Comparison of ENCODE assay signal across 17 mouse cellular contexts in the genomic region with DNA sequence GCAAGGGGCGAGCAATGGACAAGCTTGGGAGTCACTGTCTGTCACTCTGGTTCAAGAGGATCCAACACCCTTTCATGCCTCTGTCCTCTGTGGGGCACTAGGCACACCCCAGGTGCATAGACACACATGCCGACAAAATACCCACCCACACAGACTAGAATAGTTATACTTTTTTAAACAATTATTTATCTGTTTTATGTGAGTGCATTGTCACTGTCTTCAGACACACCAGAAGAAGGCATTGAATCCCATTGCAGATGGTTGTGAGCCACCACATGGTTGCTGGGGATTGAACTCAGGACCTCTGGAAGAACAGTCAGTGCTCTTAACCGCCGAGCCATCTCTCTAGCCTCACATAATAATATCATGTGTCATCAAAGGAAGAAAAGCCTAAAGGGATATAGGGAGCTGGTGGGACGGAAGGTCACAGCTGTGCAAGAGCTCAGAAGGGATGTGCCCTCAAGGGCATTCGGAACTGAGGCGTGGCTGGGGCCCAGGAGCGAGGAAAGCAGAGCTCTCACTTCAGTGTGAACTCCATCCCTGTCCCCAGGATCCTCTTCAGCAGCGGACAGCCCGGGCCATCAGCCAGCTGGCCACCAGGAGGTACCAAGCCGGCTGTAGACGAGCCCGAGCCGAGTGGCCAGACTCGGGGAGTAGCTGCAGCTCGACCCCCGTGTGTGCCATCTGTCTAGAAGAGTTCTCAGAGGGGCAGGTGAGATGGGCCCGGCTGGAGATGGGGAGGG. TPM values are rescaled to one million over a fixed set of nuclear protein-coding genes. Genes with fewer than 3 reads are reported as not detected.
DNase-seq lines count a peak whose midpoint lies in the region; ATAC-seq and TF ChIP-seq lines count a peak whose summit lies in the region.
"Had no signal": no experiment of that assay in that cellular context is flagged by ENCODE, and none has a peak within 500 bp of the region (broad histone marks: within the 10 kb centered on the region; RNA-seq: fewer than 3 reads in every experiment).

No protein-coding gene starts in this region.

- peak overlapping the region; percentile 19 for H3K27ac ChIP-seq in hindbrain, embryonic 10.5 days
- no peak overlapping the region for H3K27ac ChIP-seq in hindbrain, embryonic 16.5 days (ENCODE audit: low read depth, low read length)
- peak overlapping the region; percentile 92 for H3K27ac ChIP-seq in MEL (ENCODE audit: control insufficient read depth, low read depth, low read length)
- peak overlapping the region; percentile 99 for H3K27ac ChIP-seq in liver, embryonic 13.5 days
- H3K27ac ChIP-seq: kidney, embryonic 15.5 days; limb, embryonic 10.5 days; macrophage had no signal

- ATAC-seq in hindbrain, embryonic 16.5 days = no peak
- ATAC-seq in liver, embryonic 13.5 days (ENCODE audit: low read depth) = peak; percentile 24; the same call in 1 of the 2 replicates

- peaks cover 5% of the 10 kb centered on the region; the same call in 1 of the 2 replicates for H3K27me3 ChIP-seq in hindbrain, embryonic 10.5 days (ENCODE audit: insufficient read depth, poor library complexity, severe bottlenecking)
- H3K27me3 ChIP-seq in hindbrain, embryonic 16.5 days (replicated peaks; ENCODE audit: control insufficient read depth, insufficient read depth, low read length) = peaks cover 3% of the 10 kb centered on the region; the same call in 1 of the 2 replicates
- H3K27me3 ChIP-seq in MEL (ENCODE audit: control insufficient read depth in 1 of 2, insufficient read depth in 2 of 2, low read length in 2 of 2) = no peaks in the 10 kb centered on the region
- no peaks in the 10 kb centered on the region for H3K27me3 ChIP-seq in liver, embryonic 13.5 days
- H3K27me3 ChIP-seq: kidney, embryonic 15.5 days had no signal

- 0 out of 4 replicates have a peak, but pooled peaks of 1 of the 2 experiments have one; percentile 65 for TF ChIP-seq POLR2A in MEL (IDR thresholded peaks at IDR 0.05; ENCODE audit: control insufficient read depth in 1 of 2, insufficient read depth in 1 of 2, low read depth in 1 of 2, low read length in 2 of 2, poor library complexity in 1 of 2)

- no peak overlapping the region for H3K4me3 ChIP-seq in hindbrain, embryonic 10.5 days
- no peak overlapping the region for H3K4me3 ChIP-seq in hindbrain, embryonic 16.5 days (ENCODE audit: low read length)
- peak overlapping the region; percentile 30 to 45 for H3K4me3 ChIP-seq in MEL (ENCODE audit: control insufficient read depth in 1 of 2, insufficient read depth in 1 of 2, low read depth in 2 of 2, low read length in 2 of 2)
- H3K4me3 ChIP-seq in liver, embryonic 13.5 days (replicated peaks) = peak overlapping the region; percentile 53
- H3K4me3 ChIP-seq: kidney, embryonic 15.5 days; limb, embryonic 10.5 days had no signal

- H3K79me2 ChIP-seq in MEL (ENCODE audit: control insufficient read depth, insufficient read depth, low read length, poor library complexity) = peaks cover 47% of the 10 kb centered on the region

- TF ChIP-seq CTCF in MEL (IDR thresholded peaks at IDR 0.05 in 2 of 3, conservative IDR thresholded peaks at IDR 0.05 in 1 of 3; ENCODE audit: control insufficient read depth in 1 of 3, insufficient read depth in 1 of 3, low read depth in 2 of 3, low read length in 3 of 3, poor library complexity in 1 of 3, severe bottlenecking in 1 of 3) = no peak

- DNase-seq in cerebellum, postnatal 14 days = peak; percentile 53 to 64
- DNase-seq in cerebellum, postnatal 4 days (ENCODE audit: low spot score in 2 of 2) = no peak
- no peak for DNase-seq in hindbrain, embryonic 10.5 days (ENCODE audit: low spot score)
- peak; percentile 82 for DNase-seq in MEL (ENCODE audit: low read depth, low spot score)
- DNase-seq in liver, embryonic 13.5 days = no peak
- DNase-seq in left cerebral cortex, adult 11 months (ENCODE audit: low spot score) = no peak
- DNase-seq in left cerebral cortex, postnatal 25 days (ENCODE audit: low spot score in 2 of 2) = no peak
- DNase-seq: adrenal gland, adult 8-10 months; embryo, embryonic 11 days; gastrocnemius, postnatal 14 days; lung, adult 2 months; midbrain, embryonic 14.5 days; thymus, postnatal 36 days had no signal

- H3K9me3 ChIP-seq in hindbrain, embryonic 10.5 days = no peaks in the 10 kb centered on the region
- no peaks in the 10 kb centered on the region for H3K9me3 ChIP-seq in hindbrain, embryonic 16.5 days (ENCODE audit: control insufficient read depth, low read length)
- H3K9me3 ChIP-seq in MEL (replicated peaks; ENCODE audit: insufficient read depth, low read length) = no peaks in the 10 kb centered on the region
- H3K9me3 ChIP-seq in liver, embryonic 13.5 days (replicated peaks) = no peaks in the 10 kb centered on the region
- H3K9me3 ChIP-seq: kidney, embryonic 15.5 days; limb, embryonic 10.5 days had no signal

- TF ChIP-seq EP300 in MEL (IDR thresholded peaks at IDR 0.05; ENCODE audit: low read depth in 1 of 2, low read length in 2 of 2) = peak; percentile 2 to 19; a peak in 1 of 4 replicates

- H3K4me2 ChIP-seq in hindbrain, embryonic 16.5 days (ENCODE audit: low read length) = no peak overlapping the region
- peak overlapping the region; percentile 71 for H3K4me2 ChIP-seq in liver, embryonic 13.5 days
- H3K4me2 ChIP-seq: kidney, embryonic 15.5 days had no signal

- H3K4me1 ChIP-seq in hindbrain, embryonic 10.5 days (replicated peaks) = peaks cover 55% of the 10 kb centered on the region
- H3K4me1 ChIP-seq in hindbrain, embryonic 16.5 days (ENCODE audit: control insufficient read depth, insufficient read depth, low read depth, low read length) = peaks cover 4% of the 10 kb centered on the region; the same call in 1 of the 2 replicates
- peaks cover 39 to 78% of the 10 kb centered on the region in 2 experiments for H3K4me1 ChIP-seq in MEL (ENCODE audit: control insufficient read depth in 1 of 2, insufficient read depth in 2 of 2, low read length in 2 of 2)
- H3K4me1 ChIP-seq in liver, embryonic 13.5 days (replicated peaks) = peaks cover 100% of the 10 kb centered on the region

- intact Hi-C loops in left cerebral cortex, postnatal 25 days (cut with DNase I) = no loop called here

- no peak for TF ChIP-seq RAD21 in MEL (IDR thresholded peaks at IDR 0.05; ENCODE audit: low read depth, low read length)

- H3K9ac ChIP-seq in hindbrain, embryonic 16.5 days (ENCODE audit: low read depth, low read length) = no peak overlapping the region
- peak overlapping the region; percentile 70 for H3K9ac ChIP-seq in MEL (ENCODE audit: control insufficient read depth, low read depth, low read length, poor library complexity, severe bottlenecking)
- peak overlapping the region; percentile 74 for H3K9ac ChIP-seq in liver, embryonic 13.5 days
- H3K9ac ChIP-seq: kidney, embryonic 15.5 days had no signal

- 69% methylated on average over 18 of the region's 18 CpGs for WGBS in hindbrain, embryonic 10.5 days
- 68% methylated on average over 18 of the region's 18 CpGs for WGBS in hindbrain, embryonic 16.5 days
- WGBS in liver, embryonic 13.5 days (ENCODE audit: insufficient replicate concordance) = 47% methylated on average over 18 of the region's 18 CpGs

- H3K36me3 ChIP-seq in hindbrain, embryonic 10.5 days = no peaks in the 10 kb centered on the region
- no peaks in the 10 kb centered on the region for H3K36me3 ChIP-seq in hindbrain, embryonic 16.5 days (ENCODE audit: control insufficient read depth, insufficient read depth, low read length)
- H3K36me3 ChIP-seq in MEL (ENCODE audit: control insufficient read depth in 1 of 2, insufficient read depth in 2 of 2, low read length in 2 of 2) = peaks cover 0 to 57% of the 10 kb centered on the region in 2 experiments; a peak in 2 of 4 replicates
- peaks cover 27% of the 10 kb centered on the region for H3K36me3 ChIP-seq in liver, embryonic 13.5 days
- H3K36me3 ChIP-seq: kidney, embryonic 15.5 days; limb, embryonic 10.5 days had no signal

TF ChIP-seq in MEL, 35 proteins besides CTCF, POLR2A, EP300 and RAD21:
- TF ChIP-seq SIN3A (IDR thresholded peaks at IDR 0.05; ENCODE audit: low read length) (peak; percentile 11; the same call in 1 of the 2 replicates), MYC (IDR thresholded peaks at IDR 0.05; ENCODE audit: low read depth, low read length) (peak; percentile 67; the same call in 1 of the 2 replicates), TCF12 (IDR thresholded peaks at IDR 0.05; ENCODE audit: low read depth, low read length) (0 out of 2 replicates have a peak, but pooled peaks have one; percentile 34), UBTF (IDR thresholded peaks at IDR 0.05; ENCODE audit: borderline replicate concordance, insufficient read depth, low read depth, low read length) (0 out of 2 replicates have a peak, but pooled peaks have one; percentile 79), MXI1 (IDR thresholded peaks at IDR 0.05; ENCODE audit: low read depth, low read length) (0 out of 2 replicates have a peak, but pooled peaks have one; percentile 24), MAX (IDR thresholded peaks at IDR 0.05; ENCODE audit: low read length) (no peak; the same call in 1 of the 2 replicates)

RNA-seq across cellular contexts. Expression of gene Supt4a, which starts 8.3 kb away (rescaled TPM):
- 178 and 184 TPM in 2 replicates for polyA plus RNA-seq in hindbrain, embryonic 10.5 days (2016; fragmentation: Nextera tagmentation; extraction: Ambion mirVana)
- 121 and 130 TPM in 2 replicates for polyA plus RNA-seq in hindbrain, embryonic 16.5 days (2015; fragmentation: Nextera tagmentation; extraction: Ambion mirVana)
- 301 and 332 TPM in 2 replicates for total RNA-seq in MEL (2012; rRNA removed)
- polyA plus RNA-seq in MEL (2012; ENCODE audit: insufficient read depth in 1 of 2, insufficient read length in 2 of 2, low read depth in 1 of 2, low replicate concordance in 2 of 2, missing spikeins in 1 of 2) = 100 to 1,000 TPM in 1 of 2 experiments, not detected in 1; 223 TPM
- polyA plus RNA-seq in liver, embryonic 13.5 days (2015; fragmentation: Nextera tagmentation; extraction: Ambion mirVana) = 219 and 233 TPM in 2 replicates
- 10 to 100 TPM; 69.9 to 86.3 TPM for total RNA-seq in left cerebral cortex, postnatal 25 days (2021)

RNA-seq across cellular contexts. Expression of gene Tspoap1, which starts 31.3 kb away (rescaled TPM):
- 7.8 and 10.5 TPM in 2 replicates for polyA plus RNA-seq in hindbrain, embryonic 10.5 days (2016; fragmentation: Nextera tagmentation; extraction: Ambion mirVana)
- 38.4 and 46.1 TPM in 2 replicates for polyA plus RNA-seq in hindbrain, embryonic 16.5 days (2015; fragmentation: Nextera tagmentation; extraction: Ambion mirVana)
- 3.7 and 5.2 TPM in 2 replicates for total RNA-seq in MEL (2012; rRNA removed)
- 1 to 10 TPM in 1 of 2 experiments, not detected in 1; 8.6 TPM for polyA plus RNA-seq in MEL (2012; ENCODE audit: insufficient read depth in 1 of 2, insufficient read length in 2 of 2, low read depth in 1 of 2, low replicate concordance in 2 of 2, missing spikeins in 1 of 2)
- 2.7 and 3.1 TPM in 2 replicates for polyA plus RNA-seq in liver, embryonic 13.5 days (2015; fragmentation: Nextera tagmentation; extraction: Ambion mirVana)
- total RNA-seq in left cerebral cortex, postnatal 25 days (2021) = 100 to 1,000 TPM; 165 to 189 TPM

Comparison
In these comparisons a context has a peak if more than half of its experiments do, and no peak if none do; other contexts are left out.
1. DNase-seq: peak in cerebellum, postnatal 14 days (2 of 2) and MEL (single experiment); none in cerebellum, postnatal 4 days (0 of 2), hindbrain, embryonic 10.5 days (single experiment), liver, embryonic 13.5 days (single experiment), left cerebral cortex, adult 11 months (single experiment) and left cerebral cortex, postnatal 25 days (0 of 2).
2. H3K4me3 ChIP-seq: peak in MEL (2 of 2) and liver, embryonic 13.5 days (single experiment); none in hindbrain, embryonic 10.5 days (single experiment) and hindbrain, embryonic 16.5 days (single experiment).